Mouse (Mus musculus) Patski (cell line): ENCODE data around the gene Rbms3. TPM values are rescaled to one million over a fixed set of nuclear protein-coding genes. Genes with fewer than 3 reads are reported as not detected.
A peak's percentile ranks its signal among the peaks of the same experiment; 100 is the strongest.

ENCODE experiments used
- ATAC-seq: fragments of 100-300 bp; one replicate; pipeline ENCODE4 v1.8.0; 2021
- CTCF ChIA-PET: fragments of 350-600 bp; sonication (Branson Sonifier 250); formaldehyde crosslinking; loops from one replicate; lab custom pipeline; 2022; ENCODE audit warnings: inconsistent platforms; lab: Charles Lee
- POLR2A ChIA-PET: fragments of 350-600 bp; sonication (Branson Sonifier 250); formaldehyde crosslinking; loops from one replicate; lab custom pipeline; 2022; ENCODE audit warnings: antibody characterized with exemption, inconsistent platforms; lab: Charles Lee
- DNase-seq: peaks from one replicate; pipeline ENCODE4 v3.0.0-alpha.2; 2011; ENCODE audit warnings: low read depth, low spot score
- H3K27me3 ChIP-seq: fragments of 371-371 bp; one replicate; pipeline ENCODE4 v1.5.1; 2021
- CTCF ChIP-seq: fragments of 100-300 bp; IDR thresholded peaks from one replicate; pipeline ENCODE4 v1.5.1; 2021
- in situ Hi-C: fragments of 300-500 bp; cut with MboI; formaldehyde crosslinking; loops from 3 replicates; pipeline ENCODE4 v1.11.1; 2018; ENCODE audit warnings: low pct_unique_long_range_greater_than_20kb, mixed read lengths
- polyA plus RNA-seq: library from polyadenylated mRNA; unstranded; gene quantifications from one replicate; pipeline ENCODE4 v1.2.3, GENCODE M21; 2021

Rbms3 gene
- polyA plus RNA-seq, 1 experiment from 2014 or later: 8.1 TPM

DNA sequence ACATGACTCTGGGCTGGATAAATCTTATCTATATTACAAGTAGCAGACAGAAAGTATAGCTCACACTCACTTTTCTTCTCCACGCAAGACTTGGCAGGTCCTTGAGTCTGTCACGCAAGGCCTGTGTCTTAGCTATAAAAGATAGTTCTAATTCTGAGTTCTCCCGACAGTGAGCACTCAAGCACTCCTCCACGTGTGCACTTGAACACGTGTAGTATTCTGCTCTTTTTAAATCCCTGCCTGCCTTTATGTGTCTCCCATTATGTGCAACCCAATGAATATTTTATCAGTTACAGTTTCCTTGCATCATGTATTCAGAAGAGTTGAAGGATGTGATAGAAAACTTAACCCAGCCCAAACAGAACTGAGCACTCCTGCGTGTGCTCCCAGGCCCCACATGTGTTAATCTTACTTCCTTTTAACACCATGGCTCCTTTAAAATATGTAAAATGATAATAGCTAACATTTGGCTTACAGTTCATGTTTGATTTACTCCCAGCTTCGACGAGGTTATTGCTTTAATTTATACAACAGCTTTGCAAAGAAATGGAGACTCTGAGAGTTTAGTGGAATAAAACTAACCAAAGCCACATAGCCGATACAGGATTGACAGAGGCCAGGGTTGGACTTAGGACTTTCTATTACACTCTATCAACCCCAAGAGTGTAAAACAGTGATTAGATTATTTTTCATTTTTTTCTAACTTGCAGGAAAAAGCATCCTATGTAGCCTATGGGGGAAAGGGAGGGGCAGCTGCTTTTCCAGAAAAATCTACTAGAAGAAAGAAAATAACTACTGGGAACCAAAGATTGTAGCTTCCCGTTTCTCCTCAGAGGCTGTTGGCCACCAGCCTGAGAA lies 749.9 kb downstream of the Rbms3 start:
- in situ Hi-C loops: no loop called here
- no peak for ATAC-seq

DNA sequence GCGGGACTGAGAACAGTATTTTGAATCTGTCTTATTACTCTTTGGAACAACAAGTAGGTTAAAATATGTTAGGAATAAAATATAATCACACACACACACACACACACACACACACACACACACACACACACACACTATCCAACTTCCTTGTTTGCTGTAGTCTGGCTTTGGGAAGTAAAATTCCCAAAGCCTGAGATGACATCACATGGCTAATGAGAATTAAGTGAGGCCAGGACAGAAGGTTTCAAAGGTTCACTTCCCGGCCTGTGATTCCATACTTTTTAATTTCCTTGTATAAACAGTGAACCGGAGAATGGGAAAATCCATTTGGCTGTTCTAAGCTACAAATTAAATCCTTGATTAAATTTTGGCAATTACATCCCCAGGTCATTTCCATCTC lies 752.9 kb downstream of the Rbms3 start:
- in situ Hi-C loops: no loop called here
- ATAC-seq (no peak), DNase-seq (no peak)
- ChIA-PET POLR2A (no interaction called here), CTCF (interaction anchor here (0.7 kb wide), 1 partner anchor 23 kb away, joined by 3 read pairs; no protein-coding TSS in a partner anchor)
- no peaks in the 10 kb centered on the region for H3K27me3 ChIP-seq
- no peak for TF ChIP-seq CTCF

More for the DNA sequence above, 749.9 kb downstream of the Rbms3 start:
- no peaks in the 10 kb centered on the region for H3K27me3 ChIP-seq
- DNase-seq: no peak
- no peak for TF ChIP-seq CTCF
- ChIA-PET POLR2A (no interaction called here), CTCF (interaction anchor here (0.6 to 1.0 kb wide), 3 partner anchors 8 to 519 kb away, joined by 3 read pairs; no protein-coding TSS in a partner anchor)

DNA sequence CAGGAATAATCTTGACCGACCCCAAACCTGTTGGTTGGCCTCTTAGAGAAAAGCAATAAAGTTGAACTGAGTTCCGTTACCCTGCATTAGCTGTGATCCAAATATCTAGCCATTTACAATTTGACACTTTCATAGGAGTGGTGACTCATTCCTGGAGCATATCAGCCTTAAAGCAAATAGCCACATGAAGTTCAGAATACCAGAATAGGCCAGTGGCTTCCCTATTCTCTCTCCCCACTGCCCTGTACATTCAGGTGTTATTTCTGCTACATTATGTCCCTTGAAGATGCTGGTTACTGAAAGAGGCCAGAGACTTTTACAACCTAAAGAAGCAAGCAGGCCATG lies 755.8 kb downstream of the Rbms3 start:
- ATAC-seq (no peak), DNase-seq (no peak)
- no peaks in the 10 kb centered on the region for H3K27me3 ChIP-seq
- POLR2A ChIA-PET: no interaction called here
- TF ChIP-seq CTCF: no peak
- CTCF ChIA-PET: no interaction called here
- in situ Hi-C loops: no loop called here

DNA sequence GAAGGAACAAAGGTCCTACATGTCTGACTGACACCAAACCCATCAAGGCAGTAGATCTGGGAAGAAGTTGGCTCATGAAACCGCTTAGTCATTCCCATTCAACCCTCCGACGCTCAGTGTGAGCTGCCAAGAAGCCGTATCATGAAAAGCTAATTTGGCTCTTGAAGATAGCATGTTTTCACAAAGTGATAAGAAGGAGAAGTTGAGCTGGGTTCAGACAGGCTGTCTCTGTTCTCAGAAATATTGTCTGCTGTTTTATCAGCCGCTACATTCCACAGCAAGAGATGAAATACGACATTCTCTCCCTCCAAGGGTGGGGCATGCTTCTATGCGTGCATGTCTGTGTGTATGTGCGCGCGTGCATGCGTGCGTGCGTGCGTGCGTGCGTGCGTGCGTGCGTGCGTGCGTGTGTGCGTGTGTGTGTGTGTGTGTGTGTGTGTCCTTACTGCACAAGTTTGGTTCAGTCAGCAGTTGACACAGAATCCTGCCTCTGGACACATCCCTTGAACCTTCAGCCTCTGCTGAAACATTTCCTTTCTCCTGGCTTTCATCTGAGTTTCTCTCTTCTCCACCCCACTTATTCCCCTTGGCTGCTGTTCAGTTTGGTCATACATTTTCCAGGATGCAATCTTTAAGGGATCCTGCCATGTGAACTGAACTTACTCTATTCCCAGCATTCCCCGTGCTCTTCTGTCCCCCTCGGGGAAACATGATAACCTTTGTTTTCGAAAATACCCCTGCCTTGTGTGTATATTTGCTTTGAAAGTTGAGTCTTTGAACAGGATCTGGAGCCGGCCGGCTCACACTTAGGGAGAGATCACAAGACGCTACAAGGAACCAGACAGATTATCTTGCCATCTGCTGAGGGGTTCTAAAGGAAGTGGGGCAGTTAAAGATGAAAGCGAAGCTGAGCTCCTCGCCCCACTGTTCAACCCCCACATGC lies 756.4 kb downstream of the Rbms3 start:
- POLR2A ChIA-PET: no interaction called here
- DNase-seq (no peak), ATAC-seq (no peak)
- in situ Hi-C loops: no loop called here
- no peak for TF ChIP-seq CTCF
- CTCF ChIA-PET: interaction anchor here (1.1 kb wide), 1 partner anchor 20 kb away, joined by 4 read pairs; no protein-coding TSS in a partner anchor
- no peaks in the 10 kb centered on the region for H3K27me3 ChIP-seq

DNA sequence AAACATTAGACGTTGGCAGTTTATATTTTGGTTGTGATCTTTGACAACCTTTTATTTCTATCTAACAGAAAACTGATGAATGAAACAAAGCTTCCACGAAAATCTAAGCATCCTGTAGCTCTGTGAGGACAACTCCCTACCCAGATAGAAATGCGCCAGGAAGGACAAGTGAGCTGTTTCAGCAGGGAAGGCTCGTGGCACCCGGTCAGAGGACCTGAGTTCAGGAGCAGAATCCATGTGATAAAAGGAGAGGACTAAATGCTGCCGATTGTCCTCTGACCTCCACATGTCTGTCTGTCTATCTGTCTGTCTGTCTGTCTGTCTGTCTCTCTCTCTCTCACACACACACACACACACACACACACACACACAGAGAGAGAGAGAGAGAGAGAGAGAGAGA lies 757.4 kb downstream of the Rbms3 start:
- in situ Hi-C loops: no loop called here
- DNase-seq (no peak), ATAC-seq (no peak)
- no peak for TF ChIP-seq CTCF
- POLR2A ChIA-PET: no interaction called here
- H3K27me3 ChIP-seq: no peaks in the 10 kb centered on the region
- CTCF ChIA-PET: interaction anchor here (1.1 kb wide), 1 partner anchor 19 kb away, joined by 4 read pairs; no protein-coding TSS in a partner anchor

DNA sequence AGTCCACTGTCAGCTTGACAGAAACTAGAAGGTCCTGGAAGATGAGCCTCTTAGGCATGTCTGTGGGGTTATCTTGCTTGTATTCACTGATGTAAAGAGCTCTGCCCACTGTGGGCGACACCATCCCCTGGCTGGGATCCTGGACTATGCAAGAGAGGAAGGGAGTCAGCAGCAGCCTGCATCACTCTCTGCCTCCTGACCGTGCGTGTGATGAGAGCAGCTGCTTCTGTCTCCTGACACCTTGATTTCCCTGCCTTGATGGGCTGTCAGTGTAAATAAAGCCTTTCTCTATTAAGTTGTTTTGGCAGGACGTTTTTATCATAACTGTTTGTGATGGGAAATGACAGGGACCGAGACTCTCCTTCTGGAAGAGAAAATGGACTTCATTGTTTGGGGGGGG lies 758.1 kb downstream of the Rbms3 start:
- DNase-seq (no peak), ATAC-seq (no peak)
- ChIA-PET POLR2A (interaction anchor here (0.5 kb wide), 1 partner anchor 16 kb away, joined by 3 read pairs; no protein-coding TSS in a partner anchor), CTCF (interaction anchor here (1.1 kb wide), 1 partner anchor 9 kb away, joined by 3 read pairs; no protein-coding TSS in a partner anchor)
- no peak for TF ChIP-seq CTCF
- in situ Hi-C loops: no loop called here
- H3K27me3 ChIP-seq: no peaks in the 10 kb centered on the region

DNA sequence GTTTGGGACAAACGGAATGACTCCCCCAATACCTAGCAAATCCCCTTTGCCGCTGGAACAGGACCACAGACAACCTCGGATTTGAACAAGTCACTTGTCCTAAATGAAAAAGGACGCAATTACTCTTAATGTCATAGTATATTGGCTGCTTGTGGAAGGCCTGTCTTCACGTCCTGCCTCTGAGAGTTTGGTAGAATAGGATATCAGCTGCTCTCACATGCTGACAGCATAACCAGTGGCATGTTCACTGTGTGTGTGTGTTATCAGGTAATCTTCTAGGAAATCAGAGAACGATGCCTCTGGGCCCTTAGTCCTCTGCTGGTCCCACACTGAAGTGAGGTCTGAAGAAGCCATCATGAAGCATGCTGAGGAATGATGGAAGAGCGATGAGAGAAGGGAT lies 763.7 kb downstream of the Rbms3 start:
- TF ChIP-seq CTCF: no peak
- POLR2A ChIA-PET: no interaction called here
- ATAC-seq: no peak

DNA sequence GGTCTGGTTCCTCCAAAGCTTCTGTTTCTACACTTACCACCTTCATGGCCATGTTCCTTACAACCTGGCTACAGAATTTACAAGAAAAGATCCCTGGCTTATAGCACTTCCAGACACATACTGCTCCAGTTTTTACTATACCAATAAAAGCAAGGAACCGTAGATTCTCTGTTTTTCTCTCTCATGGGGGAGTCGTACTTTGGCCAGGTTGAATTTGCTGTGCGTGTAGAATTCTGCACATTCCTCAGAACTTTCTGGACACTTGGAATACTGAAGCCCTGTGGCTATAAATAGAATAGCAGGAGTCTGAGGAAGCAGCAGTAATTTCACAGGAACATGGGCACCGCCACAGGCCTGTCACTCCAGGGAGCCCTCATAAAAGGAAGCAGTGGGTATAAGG lies 766.1 kb downstream of the Rbms3 start:
- TF ChIP-seq CTCF: no peak
- in situ Hi-C loops: no loop called here
- ChIA-PET CTCF (interaction anchor here (1.8 kb wide), 1 partner anchor 23 kb away, joined by 4 read pairs; no protein-coding TSS in a partner anchor), POLR2A (no interaction called here)
- peak; percentile 22 for DNase-seq
- peak; percentile 92 for ATAC-seq
- no peaks in the 10 kb centered on the region for H3K27me3 ChIP-seq

More for the DNA sequence above, 763.7 kb downstream of the Rbms3 start:
- in situ Hi-C loops: no loop called here
- no peaks in the 10 kb centered on the region for H3K27me3 ChIP-seq
- no peak for DNase-seq
- CTCF ChIA-PET: no interaction called here

DNA sequence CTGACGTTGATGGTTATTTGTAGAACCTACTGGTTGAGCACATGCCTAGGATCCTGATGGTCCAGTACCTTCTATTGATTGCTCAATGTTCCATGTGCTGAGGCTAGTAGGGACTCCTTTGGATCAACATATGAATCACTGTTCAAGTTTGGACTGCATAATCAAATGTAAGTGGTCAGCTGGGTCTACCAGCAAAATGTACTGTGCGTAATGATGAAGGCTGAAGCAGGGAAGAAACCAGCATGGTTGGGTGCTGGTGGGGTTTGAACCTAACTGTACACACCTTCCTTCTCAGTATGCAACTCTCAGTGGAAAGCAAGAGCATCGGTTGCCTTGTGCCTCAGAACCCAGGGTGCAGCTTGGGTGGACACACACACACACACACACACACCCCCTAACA lies 767.4 kb downstream of the Rbms3 start:
- no peak for ATAC-seq
- POLR2A ChIA-PET: no interaction called here
- DNase-seq: no peak
- no peaks in the 10 kb centered on the region for H3K27me3 ChIP-seq
- no peak for TF ChIP-seq CTCF
- CTCF ChIA-PET: no interaction called here
- in situ Hi-C loops: no loop called here

DNA sequence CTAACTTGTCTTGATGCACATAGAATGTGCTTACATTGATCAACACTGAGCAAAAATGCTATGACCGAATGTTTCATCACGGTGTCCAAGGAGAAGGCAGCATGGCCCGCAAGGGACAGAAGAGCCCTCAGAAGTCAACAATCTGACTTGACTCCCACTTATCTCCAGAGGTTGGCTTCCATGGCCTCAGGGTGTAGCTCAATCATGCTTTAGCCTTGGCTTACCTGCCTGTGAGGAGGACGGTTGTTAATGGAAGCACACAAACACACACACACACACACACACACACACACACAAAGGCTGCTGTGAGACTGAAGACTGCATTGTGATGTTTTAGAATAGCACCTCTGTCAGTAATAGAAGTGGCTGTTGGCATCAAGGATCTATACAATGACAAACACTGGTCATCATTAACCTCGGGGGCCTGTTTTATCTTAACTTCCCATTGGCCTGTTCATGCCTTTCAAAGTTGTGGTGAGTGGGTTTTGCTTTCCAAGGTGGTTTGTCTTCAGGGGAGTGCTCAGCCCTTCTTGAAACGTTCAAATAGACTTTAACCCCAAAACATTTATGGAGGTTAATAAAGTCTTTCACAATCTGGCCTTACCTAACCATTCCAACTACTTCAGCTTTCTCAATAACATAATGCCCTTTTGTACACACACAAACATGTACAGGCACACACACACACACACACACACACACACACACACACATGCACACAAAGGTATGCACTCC lies 771.7 kb downstream of the Rbms3 start:
- POLR2A ChIA-PET: no interaction called here
- no peaks in the 10 kb centered on the region for H3K27me3 ChIP-seq
- no peak for TF ChIP-seq CTCF
- DNase-seq (no peak), ATAC-seq (no peak)
- CTCF ChIA-PET: interaction anchor here (1.1 kb wide), 1 partner anchor 11 kb away, joined by 3 read pairs; no protein-coding TSS in a partner anchor
- in situ Hi-C loops: no loop called here
